Mouse (Mus musculus) Patski (cell line): ENCODE results near the gene Itgb7. TPM values are rescaled to one million over a fixed set of nuclear protein-coding genes. Genes with fewer than 3 reads are reported as not detected.
A peak's percentile ranks its signal among the peaks of the same experiment; 100 is the strongest.

Experiments
- ATAC-seq: fragments of 100-300 bp; one replicate; pipeline ENCODE4 v1.8.0; 2021
- CTCF ChIA-PET: fragments of 350-600 bp; sonication (Branson Sonifier 250); formaldehyde crosslinking; loops from one replicate; lab custom pipeline; 2022; ENCODE audit warnings: inconsistent platforms; lab: Charles Lee
- POLR2A ChIA-PET: fragments of 350-600 bp; sonication (Branson Sonifier 250); formaldehyde crosslinking; loops from one replicate; lab custom pipeline; 2022; ENCODE audit warnings: antibody characterized with exemption, inconsistent platforms; lab: Charles Lee
- DNase-seq: peaks from one replicate; pipeline ENCODE4 v3.0.0-alpha.2; 2011; ENCODE audit warnings: low read depth, low spot score
- H3K27me3 ChIP-seq: fragments of 371-371 bp; one replicate; pipeline ENCODE4 v1.5.1; 2021
- CTCF ChIP-seq: fragments of 100-300 bp; IDR thresholded peaks from one replicate; pipeline ENCODE4 v1.5.1; 2021
- in situ Hi-C: fragments of 300-500 bp; cut with MboI; formaldehyde crosslinking; loops from 3 replicates; pipeline ENCODE4 v1.11.1; 2018; ENCODE audit warnings: low pct_unique_long_range_greater_than_20kb, mixed read lengths
- polyA plus RNA-seq: library from polyadenylated mRNA; unstranded; gene quantifications from one replicate; pipeline ENCODE4 v1.2.3, GENCODE M21; 2021

Itgb7 gene
- polyA plus RNA-seq, 1 experiment from 2014 or later: 0.35 TPM

- no peak for TF ChIP-seq CTCF
- POLR2A ChIA-PET: interaction anchor here (0.8 to 2.1 kb wide), 4 partner anchors 10 to 48 kb away, joined by 3 to 14 read pairs (median 4); no protein-coding TSS in a partner anchor
- no peaks in the 10 kb centered on the region for H3K27me3 ChIP-seq
- in situ Hi-C loops: no loop called here
- CTCF ChIA-PET: interaction anchor here (2.6 to 11.5 kb wide), 2 partner anchors 22 to 26 kb away, joined by 9 to 59 read pairs; no protein-coding TSS in a partner anchor
- DNase-seq: peak; percentile 83
- peak; percentile 52 for ATAC-seq
Measured at GRCm38 (mm10) chr15:102202971-102203834, 28.5 kb downstream of the Itgb7 start, which contains the start of gene Zfp740. TSS of gene Zfp740 (plus strand) at chr15:102203249.

- TF ChIP-seq CTCF: no peak
- DNase-seq (no peak), ATAC-seq (no peak)
- CTCF ChIA-PET: interaction anchor here (1.3 kb wide), 1 partner anchor 26 kb away, joined by 3 read pairs; no protein-coding TSS in a partner anchor
- POLR2A ChIA-PET: interaction anchor here (0.6 kb wide), 1 partner anchor 13 kb away, joined by 3 read pairs; no protein-coding TSS in a partner anchor
- no peaks in the 10 kb centered on the region for H3K27me3 ChIP-seq
- in situ Hi-C loops: no loop called here
Measured at GRCm38 (mm10) chr15:102198841-102199240, 32.9 kb downstream of the Itgb7 start.

- in situ Hi-C loops: no loop called here
- no peak for ATAC-seq
- H3K27me3 ChIP-seq: no peaks in the 10 kb centered on the region
- no peak for TF ChIP-seq CTCF
- no peak for DNase-seq
- CTCF ChIA-PET: no interaction called here
- POLR2A ChIA-PET: no interaction called here
Measured at GRCm38 (mm10) chr15:102195373-102195772, 36.4 kb downstream of the Itgb7 start.

GRCm38 (mm10) chr15:102194439-102194838 lies 37.3 kb downstream of the Itgb7 start:
- DNase-seq (no peak), ATAC-seq (no peak)
- no peak for TF ChIP-seq CTCF
- ChIA-PET POLR2A (interaction anchor here (3.3 kb wide), 1 partner anchor 9 kb away, joined by 14 read pairs; the partner anchor contains the start of genes Csad and Zfp740), CTCF (interaction anchor here (1.1 to 2.1 kb wide), 4 partner anchors 10 to 46 kb away, joined by 3 to 9 read pairs (median 4); no protein-coding TSS in a partner anchor)
- H3K27me3 ChIP-seq: no peaks in the 10 kb centered on the region
- in situ Hi-C loops: no loop called here

- no peaks in the 10 kb centered on the region for H3K27me3 ChIP-seq
- ChIA-PET POLR2A (interaction anchor here (0.6 to 3.3 kb wide), 3 partner anchors 10 to 128 kb away, joined by 3 to 14 read pairs (median 5); partner anchors contain the start of genes Csad and Zfp740), CTCF (interaction anchor here (1.0 to 2.1 kb wide), 5 partner anchors 9 to 46 kb away, joined by 3 to 9 read pairs (median 4); no protein-coding TSS in a partner anchor)
- TF ChIP-seq CTCF: no peak
- in situ Hi-C loops: no loop called here
- DNase-seq (no peak), ATAC-seq (no peak)
Measured at GRCm38 (mm10) chr15:102193652-102194051, 38.1 kb downstream of the Itgb7 start.

GRCm38 (mm10) chr15:102192820-102193386 lies 38.8 kb downstream of the Itgb7 start:
- CTCF ChIA-PET: interaction anchor here (1.0 to 2.1 kb wide), 5 partner anchors 8 to 31 kb away, joined by 3 to 9 read pairs (median 4); no protein-coding TSS in a partner anchor
- in situ Hi-C loops: no loop called here
- POLR2A ChIA-PET: interaction anchor here (0.6 to 3.3 kb wide), 3 partner anchors 11 to 128 kb away, joined by 3 to 14 read pairs (median 3); partner anchors contain the start of genes Csad and Zfp740
- ATAC-seq (no peak), DNase-seq (no peak)
- TF ChIP-seq CTCF: no peak
- H3K27me3 ChIP-seq: no peaks in the 10 kb centered on the region

- ATAC-seq: no peak
- POLR2A ChIA-PET: interaction anchor here (0.6 to 3.3 kb wide), 3 partner anchors 11 to 76 kb away, joined by 3 to 14 read pairs (median 5); partner anchors contain the start of genes Csad and Zfp740
- TF ChIP-seq CTCF: no peak
- CTCF ChIA-PET: interaction anchor here (1.0 to 2.1 kb wide), 3 partner anchors 14 to 32 kb away, joined by 3 to 9 read pairs (median 3); no protein-coding TSS in a partner anchor
- DNase-seq: no peak
- H3K27me3 ChIP-seq: no peaks in the 10 kb centered on the region
- in situ Hi-C loops: no loop called here
Measured at GRCm38 (mm10) chr15:102192271-102192812, 39.4 kb downstream of the Itgb7 start.

GRCm38 (mm10) chr15:102191699-102192098 lies 40.0 kb downstream of the Itgb7 start:
- DNase-seq (no peak), ATAC-seq (no peak)
- ChIA-PET CTCF (interaction anchor here (1.2 kb wide), 1 partner anchor 30 kb away, joined by 3 read pairs; no protein-coding TSS in a partner anchor), POLR2A (interaction anchor here (1.1 to 3.3 kb wide), 2 partner anchors 12 to 25 kb away, joined by 5 to 14 read pairs; partner anchors contain the start of genes Csad and Zfp740)
- TF ChIP-seq CTCF: no peak
- in situ Hi-C loops: no loop called here
- H3K27me3 ChIP-seq: no peaks in the 10 kb centered on the region

- H3K27me3 ChIP-seq: no peaks in the 10 kb centered on the region
- in situ Hi-C loops: no loop called here
- ChIA-PET POLR2A (interaction anchor here (1.2 kb wide), 1 partner anchor 15 kb away, joined by 4 read pairs; the partner anchor contains the start of gene Csad), CTCF (interaction anchor here (1.1 kb wide), 1 partner anchor 35 kb away, joined by 4 read pairs; no protein-coding TSS in a partner anchor)
- DNase-seq: no peak
- no peak for TF ChIP-seq CTCF
- ATAC-seq: no peak
Measured at GRCm38 (mm10) chr15:102188883-102189282, 42.9 kb downstream of the Itgb7 start.
